ENCODE assay signal across 8 mouse cellular contexts in genomic region chr7:97842332-97842731, GRCm38 (mm10). TPM values are rescaled to one million over a fixed set of nuclear protein-coding genes. Genes with fewer than 3 reads are reported as not detected.
A peak's percentile ranks its signal among the peaks of the same experiment; 100 is the strongest.
DNase-seq lines count a peak whose midpoint lies in the region; ATAC-seq and TF ChIP-seq lines count a peak whose summit lies in the region.

No protein-coding gene starts in this region.

- no peaks in the 10 kb centered on the region for H3K27me3 ChIP-seq in heart, embryonic 16.5 days (ENCODE audit: control insufficient read depth, insufficient read depth, low read length)
- H3K27me3 ChIP-seq in heart, adult 2 months (ENCODE audit: control insufficient read depth, insufficient read depth, low read length), result no peaks in the 10 kb centered on the region
- H3K27me3 ChIP-seq in embryonic facial prominence, embryonic 14.5 days (replicated peaks; ENCODE audit: control insufficient read depth, insufficient read depth, low read length), result no peaks in the 10 kb centered on the region
- no peaks in the 10 kb centered on the region for H3K27me3 ChIP-seq in hindbrain, postnatal 0 days (ENCODE audit: insufficient read depth, low read length)
- no peaks in the 10 kb centered on the region for H3K27me3 ChIP-seq in midbrain, embryonic 13.5 days

- no peaks in the 10 kb centered on the region for H3K9me3 ChIP-seq in heart, embryonic 16.5 days (replicated peaks; ENCODE audit: control insufficient read depth, low read length)
- H3K9me3 ChIP-seq in embryonic facial prominence, embryonic 14.5 days (ENCODE audit: control insufficient read depth, low read length), result no peaks in the 10 kb centered on the region
- no peaks in the 10 kb centered on the region for H3K9me3 ChIP-seq in hindbrain, postnatal 0 days (ENCODE audit: low read length)
- no peaks in the 10 kb centered on the region for H3K9me3 ChIP-seq in midbrain, embryonic 13.5 days

- no peak for TF ChIP-seq EP300 in heart, adult 2 months (IDR thresholded peaks at IDR 0.05; ENCODE audit: insufficient read depth, low read depth, low read length)

- H3K79me2 ChIP-seq in heart, adult 2 months (replicated peaks; ENCODE audit: control insufficient read depth, insufficient read depth, low read length), result no peaks in the 10 kb centered on the region

- no peak for DNase-seq in heart, adult 2 months
- DNase-seq in embryonic facial prominence, embryonic 14.5 days (ENCODE audit: low spot score), result no peak
- DNase-seq in hindbrain, postnatal 0 days (ENCODE audit: low spot score), result no peak
- DNase-seq in embryo, embryonic 10 days (ENCODE audit: low spot score), result no peak
- no peak for DNase-seq in cerebellum, adult 11 months
- no peak for DNase-seq in layer of hippocampus, postnatal 10 days (ENCODE audit: low spot score in 2 of 2)

- no peak for ATAC-seq in heart, embryonic 16.5 days (replicated peaks; ENCODE audit: extremely low read depth, insufficient read depth, low FRiP score)
- 0 out of 2 replicates have a peak, but pooled peaks have one; percentile 1 for ATAC-seq in embryonic facial prominence, embryonic 14.5 days (ENCODE audit: low read depth)
- no peak for ATAC-seq in hindbrain, postnatal 0 days
- peak; percentile 37 for ATAC-seq in midbrain, embryonic 13.5 days

- no peak overlapping the region for H3K27ac ChIP-seq in heart, embryonic 16.5 days (ENCODE audit: low read length)
- H3K27ac ChIP-seq in heart, adult 2 months, result no peak overlapping the region
- no peak overlapping the region for H3K27ac ChIP-seq in embryonic facial prominence, embryonic 14.5 days (replicated peaks; ENCODE audit: low read depth, low read length)
- H3K27ac ChIP-seq in hindbrain, postnatal 0 days, result peak overlapping the region; percentile 84
- peak overlapping the region; percentile 92 for H3K27ac ChIP-seq in midbrain, embryonic 13.5 days

- H3K4me2 ChIP-seq in heart, embryonic 16.5 days (ENCODE audit: low read depth, low read length), result peak overlapping the region; percentile 53
- peak overlapping the region; percentile 66 for H3K4me2 ChIP-seq in embryonic facial prominence, embryonic 14.5 days (ENCODE audit: low read depth, low read length)
- H3K4me2 ChIP-seq in hindbrain, postnatal 0 days (ENCODE audit: low read depth, low read length), result peak overlapping the region; percentile 62
- peak overlapping the region; percentile 58 for H3K4me2 ChIP-seq in midbrain, embryonic 13.5 days (replicated peaks)

- intact Hi-C loops in heart, adult 2 months (cut with DNase I), result no loop called here

- no peak for TF ChIP-seq POLR2A in heart, adult 2 months (IDR thresholded peaks at IDR 0.05; ENCODE audit: insufficient read depth, low read depth, low read length)

- H3K4me3 ChIP-seq in heart, embryonic 16.5 days (ENCODE audit: low read length), result no peak overlapping the region; the same call in 1 of the 2 replicates
- no peak overlapping the region for H3K4me3 ChIP-seq in heart, adult 2 months
- peak overlapping the region; percentile 49 for H3K4me3 ChIP-seq in embryonic facial prominence, embryonic 14.5 days (ENCODE audit: low read depth, low read length)
- H3K4me3 ChIP-seq in hindbrain, postnatal 0 days (ENCODE audit: low read length), result peak overlapping the region; percentile 47
- H3K4me3 ChIP-seq in midbrain, embryonic 13.5 days (replicated peaks), result peak overlapping the region; percentile 63

- H3K36me3 ChIP-seq in heart, embryonic 16.5 days (ENCODE audit: control insufficient read depth, insufficient read depth), result no peaks in the 10 kb centered on the region
- no peaks in the 10 kb centered on the region for H3K36me3 ChIP-seq in heart, adult 2 months (ENCODE audit: control insufficient read depth, insufficient read depth, low read length)
- H3K36me3 ChIP-seq in embryonic facial prominence, embryonic 14.5 days (ENCODE audit: control insufficient read depth, insufficient read depth, low read length), result no peaks in the 10 kb centered on the region
- H3K36me3 ChIP-seq in hindbrain, postnatal 0 days (ENCODE audit: insufficient read depth, low read length), result no peaks in the 10 kb centered on the region
- no peaks in the 10 kb centered on the region for H3K36me3 ChIP-seq in midbrain, embryonic 13.5 days

- WGBS in heart, embryonic 16.5 days, result 66% methylated on average over 2 of the region's 2 CpGs
- 65% methylated on average over 2 of the region's 2 CpGs for WGBS in heart, adult 2 months
- 65% methylated on average over 2 of the region's 2 CpGs for WGBS in embryonic facial prominence, embryonic 14.5 days
- 50% methylated on average over 2 of the region's 2 CpGs for WGBS in hindbrain, postnatal 0 days
- 54% methylated on average over 2 of the region's 2 CpGs for WGBS in midbrain, embryonic 13.5 days

- H3K4me1 ChIP-seq in heart, embryonic 16.5 days (ENCODE audit: control insufficient read depth, insufficient read depth, low read length), result no peaks in the 10 kb centered on the region
- no peaks in the 10 kb centered on the region for H3K4me1 ChIP-seq in heart, adult 2 months (ENCODE audit: control insufficient read depth, insufficient read depth, low read length)
- H3K4me1 ChIP-seq in embryonic facial prominence, embryonic 14.5 days (ENCODE audit: control insufficient read depth, insufficient read depth, low read length), result peaks cover 6% of the 10 kb centered on the region; the same call in 1 of the 2 replicates
- peaks cover 9% of the 10 kb centered on the region; the same call in 1 of the 2 replicates for H3K4me1 ChIP-seq in hindbrain, postnatal 0 days (ENCODE audit: insufficient read depth, low read length)
- peaks cover 34% of the 10 kb centered on the region for H3K4me1 ChIP-seq in midbrain, embryonic 13.5 days (replicated peaks)

- no peak overlapping the region for H3K9ac ChIP-seq in heart, embryonic 16.5 days (ENCODE audit: low read length)
- no peak overlapping the region for H3K9ac ChIP-seq in heart, adult 2 months (ENCODE audit: low read depth, low read length)
- no peak overlapping the region for H3K9ac ChIP-seq in embryonic facial prominence, embryonic 14.5 days (ENCODE audit: low read depth, low read length)
- H3K9ac ChIP-seq in hindbrain, postnatal 0 days (replicated peaks; ENCODE audit: low read length), result peak overlapping the region; percentile 72; the same call in 1 of the 2 replicates
- peak overlapping the region; percentile 83; the same call in 1 of the 2 replicates for H3K9ac ChIP-seq in midbrain, embryonic 13.5 days (replicated peaks)

- no peak for TF ChIP-seq CTCF in heart, adult 2 months (IDR thresholded peaks at IDR 0.05)
- TF ChIP-seq CTCF in hindbrain, postnatal 0 days (IDR thresholded peaks at IDR 0.05; ENCODE audit: low read depth), result no peak

RNA-seq across cellular contexts. Expression of gene Pak1, which starts 54.0 kb away (rescaled TPM):
- 3.8 and 4.3 TPM in 2 replicates for polyA plus RNA-seq in heart, embryonic 16.5 days (2015; fragmentation: Nextera tagmentation; extraction: Ambion mirVana)
- 1 to 10 TPM; 1.2 to 1.6 TPM for total RNA-seq in heart, adult 2 months (2021)
- 1.1 and 1.8 TPM in 2 replicates for polyA plus RNA-seq in heart, adult 2 months (2012; rRNA removed)
- polyA plus RNA-seq in embryonic facial prominence, embryonic 14.5 days (2014; fragmentation: Nextera tagmentation; extraction: Ambion mirVana), result 29.8 and 31.8 TPM in 2 replicates
- total RNA-seq in hindbrain, postnatal 0 days (2014; rRNA removed), result 125 and 137 TPM in 2 replicates
- 111 and 114 TPM in 2 replicates for polyA plus RNA-seq in hindbrain, postnatal 0 days (2015; fragmentation: Nextera tagmentation; extraction: Ambion mirVana)
- 145 and 152 TPM in 2 replicates for polyA plus RNA-seq in midbrain, embryonic 13.5 days (2015; fragmentation: Nextera tagmentation; extraction: Ambion mirVana)
- 100 to 1,000 TPM; 153 to 175 TPM for total RNA-seq in layer of hippocampus, postnatal 10 days (2021)

Comparison
In these comparisons a context has a peak if more than half of its experiments do, and no peak if none do; other contexts are left out.
1. ATAC-seq: peak in embryonic facial prominence, embryonic 14.5 days (single experiment) and midbrain, embryonic 13.5 days (single experiment); none in heart, embryonic 16.5 days (single experiment) and hindbrain, postnatal 0 days (single experiment).
2. H3K27ac ChIP-seq: peak in hindbrain, postnatal 0 days (single experiment) and midbrain, embryonic 13.5 days (single experiment); none in heart, embryonic 16.5 days (single experiment), heart, adult 2 months (single experiment) and embryonic facial prominence, embryonic 14.5 days (single experiment).
3. H3K4me3 ChIP-seq: peak in embryonic facial prominence, embryonic 14.5 days (single experiment), hindbrain, postnatal 0 days (single experiment) and midbrain, embryonic 13.5 days (single experiment); none in heart, embryonic 16.5 days (single experiment) and heart, adult 2 months (single experiment).
4. H3K9ac ChIP-seq: peak in hindbrain, postnatal 0 days (single experiment) and midbrain, embryonic 13.5 days (single experiment); none in heart, embryonic 16.5 days (single experiment), heart, adult 2 months (single experiment) and embryonic facial prominence, embryonic 14.5 days (single experiment).
5. Peak in every context shown above with its lines, with median percentiles within 50 percentile points of each other: H3K4me2 ChIP-seq.